Mouse (Mus musculus): ENCODE measurements at regions not wholly inside any gene's neighbourhood (a gene's known extent, or its start where the extent isn't known, plus 50 kb on each side); places are given as distances from the start of the nearest gene placed in this dataset.

GRCm38 (mm10) chr10:96519411-96519810 lies 97.4 kb upstream of the Btg1 start:
- TF ChIP-seq CTCF (conservative IDR thresholded peaks at IDR 0.05; ENCODE audit: low read length) (no peak), POU5F1 (IDR thresholded peaks at IDR 0.05; ENCODE audit: borderline replicate concordance, low read length) (no peak)
